ENCODE assay signal across 8 mouse cellular contexts in the genomic region with DNA sequence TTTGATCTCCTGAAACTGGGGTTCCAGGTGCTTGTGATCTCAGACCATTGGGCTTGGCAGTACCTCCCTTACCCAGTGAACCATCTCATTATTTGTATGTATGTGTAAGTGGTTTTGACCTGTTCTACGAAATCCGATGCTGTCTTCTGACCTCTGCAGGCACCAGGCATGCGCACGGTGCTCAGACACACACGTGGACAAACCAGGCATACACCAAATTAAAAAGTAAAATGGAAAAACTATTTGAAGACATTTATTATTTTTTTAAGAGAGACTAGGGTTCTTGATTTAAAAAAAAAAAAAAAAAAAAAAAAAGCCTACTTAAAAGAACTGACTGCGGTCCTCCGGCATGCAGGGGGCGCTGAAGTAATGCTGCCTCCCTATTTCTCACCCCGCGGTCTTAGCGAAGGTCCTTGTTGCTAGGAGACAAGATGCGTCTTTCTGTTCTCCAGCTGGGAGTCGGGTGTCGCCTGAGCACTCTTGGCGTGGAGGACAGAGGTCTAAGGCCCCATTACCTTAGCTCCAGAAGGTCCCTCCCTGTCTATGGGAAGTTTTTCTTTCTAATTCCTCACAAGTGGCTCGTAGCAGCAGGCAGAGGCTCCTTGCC. TPM values are rescaled to one million over a fixed set of nuclear protein-coding genes. Genes with fewer than 3 reads are reported as not detected.
DNase-seq lines count a peak whose midpoint lies in the region; ATAC-seq lines count a peak whose summit lies in the region.

A gene (plus strand): TSS at position 442 of the 607 bp plus-strand sequence.

- peaks cover 47% of the 10 kb centered on the region for H3K27me3 ChIP-seq in limb, embryonic 10.5 days (ENCODE audit: low read depth, poor library complexity, severe bottlenecking)
- peaks cover 27% of the 10 kb centered on the region for H3K27me3 ChIP-seq in midbrain, embryonic 12.5 days

- no peaks in the 10 kb centered on the region for H3K9me3 ChIP-seq in limb, embryonic 10.5 days (replicated peaks)
- H3K9me3 ChIP-seq in midbrain, embryonic 12.5 days = no peaks in the 10 kb centered on the region

- no peak for ATAC-seq in midbrain, embryonic 12.5 days (ENCODE audit: low FRiP score, low read depth)

- peaks cover 5% of the 10 kb centered on the region; the same call in 1 of the 2 replicates for H3K4me1 ChIP-seq in limb, embryonic 10.5 days
- H3K4me1 ChIP-seq in midbrain, embryonic 12.5 days = 0 out of 2 replicates have a peak, but pooled peaks cover 3% of the 10 kb centered on the region

- 19% methylated on average over 16 of the region's 16 CpGs for WGBS in limb, embryonic 10.5 days
- WGBS in midbrain, embryonic 12.5 days = 18% methylated on average over 16 of the region's 16 CpGs

- no peak within 1 kb of the TSS for H3K27ac ChIP-seq in limb, embryonic 10.5 days
- no peak within 1 kb of the TSS for H3K27ac ChIP-seq in midbrain, embryonic 12.5 days (replicated peaks)

- peak within 1 kb of the TSS; percentile 50 for H3K4me3 ChIP-seq in limb, embryonic 10.5 days
- peak within 1 kb of the TSS; percentile 32 for H3K4me3 ChIP-seq in midbrain, embryonic 12.5 days

- peak within 1 kb of the TSS; percentile 44 for H3K4me2 ChIP-seq in midbrain, embryonic 12.5 days (replicated peaks)

- H3K36me3 ChIP-seq in limb, embryonic 10.5 days = no peaks in the 10 kb centered on the region
- no peaks in the 10 kb centered on the region for H3K36me3 ChIP-seq in midbrain, embryonic 12.5 days

- DNase-seq in urinary bladder, adult 18-20 months (ENCODE audit: low spot score in 2 of 2) = peak; percentile 76 to 78
- DNase-seq in urinary bladder, postnatal 10 days (ENCODE audit: low spot score) = no peak
- peak; percentile 74 for DNase-seq in embryo, embryonic 9.5 days (ENCODE audit: extremely low spot score)
- peak; percentile 86 to 90 for DNase-seq in heart, adult 18-20 months
- DNase-seq in kidney, adult 18-20 months = peak; percentile 88
- peak; percentile 86 for DNase-seq in limb, embryonic 10.5 days (ENCODE audit: low spot score)
- peak; percentile 90 for DNase-seq in skeletal muscle tissue, adult 2 months (ENCODE audit: low read depth, low spot score)

- no peak within 1 kb of the TSS for H3K9ac ChIP-seq in midbrain, embryonic 12.5 days (replicated peaks)

RNA-seq across cellular contexts. Expression of the gene that starts here (rescaled TPM):
- total RNA-seq in heart, adult 18-20 months (2021) = under 1 TPM; 0.67 to 0.72 TPM
- polyA plus RNA-seq in limb, embryonic 10.5 days (2016; fragmentation: Nextera tagmentation; extraction: Ambion mirVana) = 0.34 and 0.64 TPM in 2 replicates
- 0.87 and 1.8 TPM in 2 replicates for polyA plus RNA-seq in midbrain, embryonic 12.5 days (2016; fragmentation: Nextera tagmentation; extraction: Ambion mirVana)

Comparison
In these comparisons a context has a peak if more than half of its experiments do, and no peak if none do; other contexts are left out.
1. Peak in DNase-seq in heart, adult 18-20 months; RNA of the gene not detected or under 1 TPM.
2. Peak in DNase-seq and H3K4me3 ChIP-seq in limb, embryonic 10.5 days; RNA of the gene not detected or under 1 TPM.